Mouse (Mus musculus): ENCODE results near the gene Ankle1.

GRCm38 (mm10) chr8:71411535-71412273 lies 5.9 kb downstream of the Ankle1 start:
- no peak for TF ChIP-seq CTCF (IDR thresholded peaks at IDR 0.05)
- TF ChIP-seq POLR2A (IDR thresholded peaks at IDR 0.05; ENCODE audit: insufficient read depth, low read depth, low read length) = no peak
